Mouse (Mus musculus) cortical plate, adult 2 months (tissue): ENCODE results near the gene Exoc4. TPM values are rescaled to one million over a fixed set of nuclear protein-coding genes. Genes with fewer than 3 reads are reported as not detected.

Source experiments
- H3K27ac ChIP-seq: fragments of 200-500 bp; 2 replicates; pipeline ENCODE4 v1.5.1; 2012; ENCODE audit warnings: low read length, control low read depth, inconsistent platforms; ENCODE audit not compliant: insufficient read depth
- H3K4me1 ChIP-seq: fragments of 200-500 bp; 2 replicates; pipeline ENCODE4 v1.6.1; 2011; ENCODE audit warnings: low read length; ENCODE audit not compliant: control insufficient read depth, insufficient read depth
- H3K4me3 ChIP-seq: fragments of 200-500 bp; 2 replicates; pipeline ENCODE4 v1.5.1; 2011; ENCODE audit warnings: mild to moderate bottlenecking, low read length, control low read depth; ENCODE audit not compliant: insufficient read depth
- CTCF ChIP-seq: fragments of 200-500 bp; IDR thresholded peaks from 2 replicates; pipeline ENCODE4 v1.5.1; 2011; ENCODE audit warnings: mild to moderate bottlenecking, control low read depth, low read length; ENCODE audit not compliant: insufficient read depth; ENCODE audit errors: extremely low read depth
- POLR2A ChIP-seq: fragments of 200-500 bp; IDR thresholded peaks from 2 replicates; pipeline ENCODE4 v1.6.1; 2011; ENCODE audit warnings: mild to moderate bottlenecking, low read length, control low read depth; ENCODE audit not compliant: insufficient read depth; ENCODE audit errors: extremely low read depth
- polyA plus RNA-seq: library from polyadenylated mRNA; depleted of rRNA; stranded (reverse); fragments of >200 nt; gene quantifications from 2 replicates; pipeline ENCODE4 v1.2.3, GENCODE M21; 2012

Gene Exoc4
- polyA plus RNA-seq, 1 experiment, result 19.0 TPM

DNA sequence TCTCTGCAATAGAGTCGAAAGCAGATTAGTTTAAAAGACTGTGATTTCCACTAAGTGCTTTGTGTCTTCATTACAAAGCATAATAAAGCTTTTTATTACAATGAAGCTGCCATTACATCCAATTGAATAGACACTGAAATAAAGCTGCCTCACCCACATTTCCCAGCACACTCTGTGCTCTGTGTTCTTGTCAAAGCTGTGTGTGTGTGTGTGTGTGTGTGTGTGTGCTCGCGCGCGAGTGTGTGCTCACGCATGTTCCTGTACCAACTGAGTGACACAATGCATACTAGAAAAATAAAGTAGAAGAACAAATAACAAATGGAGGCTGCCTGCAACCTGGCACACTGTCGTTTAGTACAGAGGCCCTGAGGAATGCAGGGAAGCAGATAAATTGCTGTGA lies 706.6 kb downstream of the Exoc4 start:
- TF ChIP-seq POLR2A, result no peak
- no peak for TF ChIP-seq CTCF
- Histone ChIP-seq H3K27ac (no peak overlapping the region), H3K4me3 (no peak overlapping the region), H3K4me1 (no peaks in the 10 kb centered on the region)

DNA sequence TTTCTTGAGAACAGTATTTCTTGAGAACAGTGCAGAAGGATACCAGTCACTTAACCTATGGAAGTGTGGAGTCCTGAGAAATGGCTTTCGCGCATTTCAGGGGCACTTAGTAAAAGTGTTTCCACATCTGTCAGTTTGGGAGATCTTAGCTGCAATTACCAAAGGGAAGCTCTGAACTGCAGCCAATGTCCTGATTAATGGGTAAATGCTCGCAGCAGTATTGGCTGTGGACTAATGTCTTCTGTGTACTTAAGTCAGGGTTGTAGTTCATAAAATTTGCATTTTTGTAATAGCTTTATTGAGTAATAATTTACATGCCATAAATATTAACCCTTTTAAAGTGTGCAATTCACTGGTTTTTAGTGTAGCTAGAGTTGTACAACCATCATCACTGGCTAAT lies 709.4 kb downstream of the Exoc4 start:
- TF ChIP-seq CTCF, result no peak
- TF ChIP-seq POLR2A, result no peak

DNA sequence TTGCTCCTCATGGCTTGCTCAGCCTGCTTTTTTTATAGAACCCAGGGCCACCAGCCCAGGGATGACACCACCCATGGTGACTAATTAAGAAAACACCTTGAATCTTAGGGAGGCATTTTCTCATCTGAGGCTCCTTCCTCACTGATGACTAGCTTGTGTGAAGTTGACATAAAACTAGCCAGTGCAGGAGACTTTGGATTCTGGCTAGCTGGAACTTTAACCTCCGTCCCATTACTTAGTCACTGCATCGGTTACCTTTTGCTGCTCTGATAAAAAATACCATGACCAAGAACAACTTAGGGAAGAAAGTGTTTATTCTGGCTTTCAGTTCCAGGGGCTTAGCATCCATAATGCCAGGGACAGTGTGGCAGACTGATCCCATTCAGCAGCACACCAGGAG lies 711.9 kb downstream of the Exoc4 start:
- Histone ChIP-seq H3K4me1 (no peaks in the 10 kb centered on the region), H3K27ac (no peak overlapping the region), H3K4me3 (no peak overlapping the region)
- TF ChIP-seq POLR2A (no peak), CTCF (no peak)

More for the DNA sequence above, 709.4 kb downstream of the Exoc4 start:
- Histone ChIP-seq H3K27ac (no peak overlapping the region), H3K4me1 (no peaks in the 10 kb centered on the region), H3K4me3 (no peak overlapping the region)

DNA sequence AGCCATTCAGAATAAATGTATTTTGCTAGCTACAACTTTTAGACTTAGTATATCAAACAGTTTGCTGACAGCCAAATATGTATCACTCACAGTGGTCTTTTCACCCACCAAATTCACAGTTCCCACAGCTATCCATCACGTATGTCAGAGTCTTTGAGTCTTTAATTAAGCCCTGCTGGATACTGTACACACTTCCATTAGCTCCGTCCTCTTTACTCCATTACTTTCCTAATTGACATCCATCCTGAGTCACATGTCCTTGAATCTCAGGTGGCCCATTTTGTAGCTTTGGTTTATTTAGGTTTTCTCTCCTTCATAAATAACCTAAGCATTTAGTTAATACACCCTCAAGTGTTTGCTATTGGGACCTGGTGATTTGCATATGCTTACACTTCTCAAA lies 714.2 kb downstream of the Exoc4 start:
- H3K4me3 ChIP-seq, result no peak overlapping the region
- H3K4me1 ChIP-seq, result no peaks in the 10 kb centered on the region
- no peak for TF ChIP-seq CTCF
- no peak for TF ChIP-seq POLR2A
- no peak overlapping the region for H3K27ac ChIP-seq

DNA sequence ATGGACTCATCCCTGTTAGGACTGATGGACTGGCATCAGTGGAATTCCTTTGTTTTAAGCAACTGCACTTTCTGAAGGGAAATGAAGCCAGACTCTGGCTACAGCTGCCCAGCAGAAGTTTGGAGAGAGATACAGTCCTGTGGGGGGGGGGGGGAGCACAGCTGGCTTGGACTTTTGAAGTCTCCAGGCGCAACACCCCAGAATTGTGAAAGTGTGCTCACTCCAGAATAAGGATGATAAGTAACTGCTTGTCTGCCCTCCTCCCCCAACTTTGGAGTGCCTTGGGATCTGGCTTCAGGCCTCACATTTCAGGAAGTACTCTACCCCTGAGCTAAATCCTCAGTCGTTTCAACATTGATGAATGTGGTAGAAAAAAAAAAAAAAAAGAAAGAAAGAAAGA lies 716.7 kb downstream of the Exoc4 start:
- Histone ChIP-seq H3K27ac (no peak overlapping the region), H3K4me3 (no peak overlapping the region), H3K4me1 (no peaks in the 10 kb centered on the region)
- TF ChIP-seq CTCF (no peak), POLR2A (no peak)

DNA sequence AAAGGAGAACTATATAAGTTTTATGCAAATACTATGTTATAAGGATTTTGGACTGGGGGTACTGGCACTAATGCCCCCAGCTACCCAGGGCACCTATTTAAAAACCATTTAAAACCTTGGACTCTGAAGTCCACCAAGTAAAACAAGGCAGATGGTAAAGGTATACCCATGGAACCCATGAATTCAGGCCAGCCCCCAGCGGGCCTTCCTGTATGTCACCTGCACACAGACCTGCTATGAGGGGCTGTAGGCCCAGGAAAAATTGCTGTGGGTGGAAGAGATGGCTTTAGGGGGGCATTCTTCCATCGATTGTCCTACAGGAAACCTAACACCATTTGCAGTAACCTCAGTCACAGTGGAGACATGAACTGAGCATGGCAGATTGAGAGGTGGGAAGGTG lies 719.9 kb downstream of the Exoc4 start:
- no peak for TF ChIP-seq POLR2A
- TF ChIP-seq CTCF, result no peak
- Histone ChIP-seq H3K4me3 (no peak overlapping the region), H3K27ac (no peak overlapping the region), H3K4me1 (no peaks in the 10 kb centered on the region)

DNA sequence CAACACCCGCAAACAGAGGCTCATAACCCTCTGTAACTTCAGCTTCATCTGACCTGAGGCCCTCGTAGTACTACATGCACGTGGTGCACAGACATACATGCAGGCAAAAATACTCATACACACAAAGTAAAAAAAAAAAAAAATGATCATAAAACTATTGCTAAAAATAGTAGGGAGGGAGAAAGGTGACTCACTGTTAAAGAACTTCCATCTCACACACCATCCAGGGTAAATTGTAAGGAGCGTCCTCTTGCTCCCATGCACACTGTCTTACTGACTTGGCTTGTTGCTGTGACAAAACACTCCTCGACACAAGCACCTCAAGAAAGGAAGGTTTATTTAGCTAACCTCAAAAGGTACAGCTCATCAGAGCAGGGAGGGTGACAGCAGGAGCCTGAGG lies 723.9 kb downstream of the Exoc4 start:
- TF ChIP-seq CTCF (no peak), POLR2A (no peak)

DNA sequence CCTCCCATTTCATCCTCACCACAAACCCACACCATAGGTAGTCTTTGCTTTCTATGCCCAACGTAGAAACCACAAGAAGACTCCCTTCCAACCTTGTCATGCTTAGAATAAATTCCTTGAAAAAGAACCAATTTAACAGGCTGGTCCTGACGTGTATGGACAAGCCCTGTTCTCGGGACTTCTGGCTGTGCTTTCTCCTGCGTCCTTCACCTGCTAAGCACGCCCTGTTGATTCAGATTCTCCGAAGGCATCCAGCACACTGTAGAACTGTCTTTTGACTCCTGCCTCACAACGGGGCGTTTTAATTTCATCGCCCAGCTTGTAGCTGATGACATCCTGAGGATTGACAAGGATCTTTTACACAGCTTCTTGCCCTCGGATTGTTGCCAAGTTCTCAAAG lies 727.7 kb downstream of the Exoc4 start:
- no peak for TF ChIP-seq CTCF
- no peak for TF ChIP-seq POLR2A
- Histone ChIP-seq H3K4me3 (no peak overlapping the region), H3K4me1 (no peaks in the 10 kb centered on the region), H3K27ac (no peak overlapping the region)

More for the DNA sequence above, 723.9 kb downstream of the Exoc4 start:
- H3K4me1 ChIP-seq, result no peaks in the 10 kb centered on the region
- H3K27ac ChIP-seq, result no peak overlapping the region
- H3K4me3 ChIP-seq, result no peak overlapping the region

DNA sequence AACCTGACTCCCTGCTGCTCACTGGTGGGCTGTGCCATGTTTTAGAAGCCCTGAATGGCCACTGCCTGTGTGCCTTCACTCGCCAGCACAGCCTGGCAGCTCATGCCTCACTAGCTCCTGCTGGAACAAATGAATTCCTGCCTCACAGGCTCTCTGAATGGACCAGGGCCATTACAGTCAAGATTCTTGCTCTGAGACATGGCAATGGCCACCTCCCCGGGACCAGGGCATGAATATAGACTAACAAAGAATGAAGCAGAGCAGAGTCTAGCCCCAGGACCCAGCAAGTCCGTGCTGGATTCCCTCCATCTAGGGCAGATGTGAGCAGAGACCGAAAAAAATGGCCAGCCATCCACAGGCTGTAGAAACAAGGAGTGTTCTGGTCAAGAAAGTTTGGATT lies 728.6 kb downstream of the Exoc4 start:
- no peak for TF ChIP-seq POLR2A
- TF ChIP-seq CTCF, result no peak
- Histone ChIP-seq H3K4me3 (no peak overlapping the region), H3K4me1 (no peaks in the 10 kb centered on the region), H3K27ac (no peak overlapping the region)

DNA sequence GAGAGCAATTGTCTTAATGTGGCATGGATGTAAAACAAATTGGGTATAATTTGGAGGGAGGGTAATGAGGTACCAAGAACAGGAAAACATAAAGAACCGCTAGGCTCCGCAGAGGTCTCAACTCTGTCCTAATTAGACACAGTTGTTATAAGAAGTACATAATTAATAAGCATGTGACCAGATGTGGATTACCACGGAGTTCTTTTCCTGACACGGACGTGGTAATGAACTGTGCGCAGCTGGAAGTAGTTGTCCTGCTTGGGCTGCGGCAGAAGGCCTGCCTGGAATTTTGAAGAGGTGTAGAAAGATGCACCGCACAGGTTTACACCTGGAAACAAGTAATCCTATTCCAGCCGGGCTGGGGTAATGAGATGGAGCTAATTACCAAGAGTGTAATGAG lies 729.0 kb downstream of the Exoc4 start:
- H3K4me3 ChIP-seq, result no peak overlapping the region
- H3K27ac ChIP-seq, result no peak overlapping the region
- no peaks in the 10 kb centered on the region for H3K4me1 ChIP-seq
- no peak for TF ChIP-seq CTCF
- no peak for TF ChIP-seq POLR2A

DNA sequence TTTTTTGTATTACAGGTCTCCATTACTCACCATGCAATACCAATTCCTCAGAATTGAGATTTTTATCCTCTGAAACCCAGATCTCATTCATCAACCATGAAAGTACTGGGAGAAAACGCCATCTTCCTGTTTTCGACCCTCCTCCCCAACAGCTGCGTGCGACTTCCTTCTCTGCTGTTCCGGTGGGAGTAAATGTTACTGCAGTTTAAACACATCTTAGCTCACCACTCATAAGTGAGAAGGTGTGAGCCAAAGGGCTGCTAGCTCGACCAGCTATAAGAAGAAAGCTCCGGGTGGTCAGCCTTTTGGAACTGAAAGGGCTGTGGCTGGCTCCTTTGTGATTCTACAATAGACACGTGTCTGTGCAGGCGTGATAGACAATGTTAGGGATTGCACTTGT lies 733.8 kb downstream of the Exoc4 start:
- Histone ChIP-seq H3K27ac (no peak overlapping the region), H3K4me1 (no peaks in the 10 kb centered on the region), H3K4me3 (no peak overlapping the region)
- TF ChIP-seq POLR2A (no peak), CTCF (no peak)
